Mouse (Mus musculus): ENCODE measurements around the gene Plin5.

DNA sequence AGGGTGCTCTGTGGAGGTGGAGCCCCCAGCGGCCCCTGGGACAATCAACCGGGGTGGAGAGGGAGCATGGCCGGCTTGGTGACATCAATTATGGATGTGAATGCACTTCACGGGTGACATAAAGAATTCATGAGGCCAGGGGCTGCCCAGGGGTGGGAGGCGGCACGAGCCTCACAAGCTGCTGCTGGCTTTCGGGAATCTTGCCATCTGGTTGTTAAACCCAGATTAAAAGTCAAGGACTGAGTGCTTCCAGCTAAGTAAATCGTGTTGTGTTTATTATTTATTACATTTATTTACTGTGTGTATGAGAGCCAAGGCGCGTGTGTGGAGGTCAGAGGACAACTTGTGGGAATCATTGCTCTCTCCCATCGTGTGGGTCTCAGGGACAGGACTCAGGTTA lies 48.3 kb upstream of the Plin5 start:
- no peak for TF ChIP-seq CTCF (IDR thresholded peaks at IDR 0.05; ENCODE audit: insufficient read depth, low read length)
- TF ChIP-seq POLR2A (IDR thresholded peaks at IDR 0.05; ENCODE audit: borderline replicate concordance, extremely low read depth, low read depth, low read length): no peak

Data from lung, adult 2 months (tissue).